Mouse (Mus musculus): ENCODE results near the gene Rabl2. TPM values are rescaled to one million over a fixed set of nuclear protein-coding genes. Genes with fewer than 3 reads are reported as not detected.

Gene Rabl2
- polyA plus RNA-seq (2012; ENCODE audit: low replicate concordance): 2.5 and 13.0 TPM in 2 replicates

DNA sequence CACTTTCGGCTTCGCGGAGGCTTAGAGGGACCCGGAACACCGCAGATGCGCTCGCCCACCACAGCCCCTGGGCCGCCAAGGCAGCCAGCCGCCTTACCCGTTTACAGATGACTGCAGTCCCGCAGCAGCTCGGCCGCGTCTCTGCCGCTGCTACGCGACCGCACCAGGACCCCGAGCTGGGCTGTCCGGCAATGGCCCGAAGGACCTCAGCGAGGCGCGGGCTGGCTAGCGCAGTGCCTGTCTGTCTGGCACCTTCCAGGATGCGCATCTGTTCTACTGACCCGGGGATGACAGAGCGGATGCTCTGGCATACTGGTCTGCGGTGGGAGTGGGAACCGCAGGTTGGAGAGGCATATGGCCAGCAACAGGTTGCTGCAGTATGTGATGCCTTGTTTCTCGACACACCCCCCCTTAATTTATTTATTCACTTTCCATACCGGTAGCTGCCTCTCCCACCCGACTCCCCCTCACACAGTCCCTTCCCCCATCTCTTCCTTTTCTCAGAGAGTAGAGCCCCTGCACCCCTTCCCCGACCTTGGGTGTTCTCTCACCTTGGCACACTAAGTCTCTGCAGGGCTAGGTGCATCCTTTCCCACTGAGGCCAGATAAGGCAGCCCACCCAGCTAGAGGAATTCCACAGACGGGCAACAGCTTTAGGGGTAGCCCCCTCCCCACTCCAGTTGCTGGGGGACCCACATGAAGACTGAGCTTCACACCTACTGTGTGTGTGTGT lies at the start of gene Rabl2:
TSS of gene Rabl2 (minus strand) at position 201 of the 733 bp plus-strand sequence.

DNA sequence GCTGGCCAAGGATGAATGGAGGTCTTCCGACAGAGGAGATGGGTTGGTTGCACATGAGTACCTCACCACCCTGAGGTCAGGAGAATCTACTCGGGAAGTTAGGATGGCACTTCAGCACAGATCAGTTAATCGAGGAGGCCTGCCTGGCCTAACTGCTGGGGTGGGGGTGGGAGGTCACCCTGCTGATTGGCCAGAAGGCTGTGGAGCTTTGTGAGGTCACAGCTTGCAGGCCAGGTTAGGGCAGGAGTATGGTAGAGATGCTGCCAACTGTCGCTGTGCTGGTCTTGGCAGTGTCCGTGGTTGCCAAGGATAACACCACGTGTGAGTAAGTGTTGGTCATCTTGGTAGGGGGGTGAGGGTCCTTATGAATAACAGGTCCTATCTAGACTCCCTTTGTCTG lies 23.6 kb downstream of the Rabl2 start, which contains the start of gene Acr:
TSS of gene Acr (plus strand) at position 213 of the 400 bp plus-strand sequence.

Other genes with a start within 250 kb of the Rabl2 start
- gene Lmf2, start 236.3 kb downstream of the Rabl2 start, polyA plus RNA-seq (2012; ENCODE audit: low replicate concordance): 132 and 236 TPM in 2 replicates
- gene Ncaph2, start 236.2 kb downstream of the Rabl2 start, polyA plus RNA-seq (2012; ENCODE audit: low replicate concordance): 68.2 and 73.5 TPM in 2 replicates
- gene Sco2, start 218.1 kb downstream of the Rabl2 start, polyA plus RNA-seq (2012; ENCODE audit: low replicate concordance): 58.1 and 67.7 TPM in 2 replicates
- gene Tymp, start 214.9 kb downstream of the Rabl2 start, polyA plus RNA-seq (2012; ENCODE audit: low replicate concordance): 0.77 and 1.5 TPM in 2 replicates
- gene Odf3b, start 212.6 kb downstream of the Rabl2 start, polyA plus RNA-seq (2012; ENCODE audit: low replicate concordance): 7.8 and 10.0 TPM in 2 replicates
- gene Klhdc7b, start 207.0 kb downstream of the Rabl2 start, polyA plus RNA-seq (2012; ENCODE audit: low replicate concordance): not detected in 2 replicates
- not detected in 2 replicates for gene Syce3, start 181.4 kb downstream of the Rabl2 start, polyA plus RNA-seq (2012; ENCODE audit: low replicate concordance)
- 1.4 and 4.2 TPM in 2 replicates for gene Cpt1b, start 166.1 kb downstream of the Rabl2 start, polyA plus RNA-seq (2012; ENCODE audit: low replicate concordance)
- gene C730034F03Rik, start 162.3 kb downstream of the Rabl2 start, polyA plus RNA-seq (2012; ENCODE audit: low replicate concordance): 0.18 TPM in 1 of 2 replicates, not detected in the other
- gene Gm44502, start 162.2 kb downstream of the Rabl2 start, polyA plus RNA-seq (2012; ENCODE audit: low replicate concordance): 0.88 and 3.0 TPM in 2 replicates
- 40.6 and 121 TPM in 2 replicates for gene Chkb, start 162.0 kb downstream of the Rabl2 start, polyA plus RNA-seq (2012; ENCODE audit: low replicate concordance)
- gene Mapk8ip2, start 138.0 kb downstream of the Rabl2 start, polyA plus RNA-seq (2012; ENCODE audit: low replicate concordance): 0.06 and 0.08 TPM in 2 replicates
- gene Arsa, start 114.5 kb downstream of the Rabl2 start, polyA plus RNA-seq (2012; ENCODE audit: low replicate concordance): 25.4 and 44.2 TPM in 2 replicates
- 72.7 and 76.4 TPM in 2 replicates for gene Shank3, start 92.3 kb downstream of the Rabl2 start, polyA plus RNA-seq (2012; ENCODE audit: low replicate concordance)
- 1.0 TPM in 1 of 2 replicates, not detected in the other for gene Acr, start 23.6 kb downstream of the Rabl2 start, polyA plus RNA-seq (2012; ENCODE audit: low replicate concordance)
- not detected in 2 replicates for gene Syt10, start 249.9 kb upstream of the Rabl2 start, polyA plus RNA-seq (2012; ENCODE audit: low replicate concordance)